Mouse (Mus musculus): ENCODE measurements around the gene Creb3l4. TPM values are rescaled to one million over a fixed set of nuclear protein-coding genes. Genes with fewer than 3 reads are reported as not detected.

The Creb3l4 gene
- polyA plus RNA-seq, 1 experiment from 2014 or later = 3.2 TPM

GRCm38 (mm10) chr3:90194759-90195158, 48.6 kb downstream of the Creb3l4 start:
- peak; percentile 81 for DNase-seq (ENCODE audit: low spot score, missing footprints)
- no peak overlapping the region for H3K27ac ChIP-seq (ENCODE audit: low read depth, low read length)
- no peak for ATAC-seq (ENCODE audit: low FRiP score)
- H3K4me3 ChIP-seq (ENCODE audit: low read depth, low read length) = no peak overlapping the region
- no peak overlapping the region for H3K9ac ChIP-seq (ENCODE audit: low read length)
- no peaks in the 10 kb centered on the region for H3K9me3 ChIP-seq (ENCODE audit: control insufficient read depth, low read length)
- 73% methylated on average over 4 of the region's 4 CpGs for WGBS
- H3K4me2 ChIP-seq = no peak overlapping the region
- no peaks in the 10 kb centered on the region for H3K36me3 ChIP-seq (ENCODE audit: control insufficient read depth, insufficient read depth, low read length)
- H3K4me1 ChIP-seq (ENCODE audit: control insufficient read depth, insufficient read depth, low read length) = no peaks in the 10 kb centered on the region
- no peaks in the 10 kb centered on the region for H3K27me3 ChIP-seq (ENCODE audit: control insufficient read depth, insufficient read depth, low read length)

- H3K9me3 ChIP-seq (ENCODE audit: control insufficient read depth, low read length) = no peaks in the 10 kb centered on the region
- WGBS = 83% methylated on average over 11 of the region's 11 CpGs
- no peaks in the 10 kb centered on the region for H3K27me3 ChIP-seq (ENCODE audit: control insufficient read depth, insufficient read depth, low read length)
- no peaks in the 10 kb centered on the region for H3K36me3 ChIP-seq (ENCODE audit: control insufficient read depth, insufficient read depth, low read length)
- no peak overlapping the region for H3K9ac ChIP-seq (ENCODE audit: low read length)
- DNase-seq (ENCODE audit: low spot score, missing footprints) (no peak), ATAC-seq (ENCODE audit: low FRiP score) (no peak)
- H3K4me3 ChIP-seq (ENCODE audit: low read depth, low read length) = no peak overlapping the region
- H3K27ac ChIP-seq (ENCODE audit: low read depth, low read length) = no peak overlapping the region
- no peaks in the 10 kb centered on the region for H3K4me1 ChIP-seq (ENCODE audit: control insufficient read depth, insufficient read depth, low read length)
- H3K4me2 ChIP-seq = no peak overlapping the region
Measured at GRCm38 (mm10) chr3:90190859-90191510, 52.3 kb downstream of the Creb3l4 start.

Small RNA genes lying within 50 kb of the gene (microRNA-seq; reads per million reads assigned to microRNA genes)
- gene Mir7012 = not detected

Other genes with a start within 250 kb of the Creb3l4 start
- gene Hax1, start 244.7 kb downstream of the Creb3l4 start, polyA plus RNA-seq (2014; fragmentation: Nextera tagmentation; extraction: Ambion mirVana) = 173 and 176 TPM in 2 replicates
- 207 and 227 TPM in 2 replicates for gene 4933434E20Rik, start 191.9 kb downstream of the Creb3l4 start, polyA plus RNA-seq (2014; fragmentation: Nextera tagmentation; extraction: Ambion mirVana)
- 209 and 218 TPM in 2 replicates for gene Ubap2l, start 190.9 kb downstream of the Creb3l4 start, polyA plus RNA-seq (2014; fragmentation: Nextera tagmentation; extraction: Ambion mirVana)
- 499 and 533 TPM in 2 replicates for gene Tpm3, start 170.9 kb downstream of the Creb3l4 start, polyA plus RNA-seq (2014; fragmentation: Nextera tagmentation; extraction: Ambion mirVana)
- 0.57 and 0.60 TPM in 2 replicates for gene Nup210l, start 139.4 kb downstream of the Creb3l4 start, polyA plus RNA-seq (2014; fragmentation: Nextera tagmentation; extraction: Ambion mirVana)
- gene Rps27, start 29.9 kb downstream of the Creb3l4 start, polyA plus RNA-seq (2014; fragmentation: Nextera tagmentation; extraction: Ambion mirVana) = 1,063 and 1,232 TPM in 2 replicates
- gene Rab13, start 29.8 kb downstream of the Creb3l4 start, polyA plus RNA-seq (2014; fragmentation: Nextera tagmentation; extraction: Ambion mirVana) = 14.4 and 16.4 TPM in 2 replicates
- gene Jtb, start 11.9 kb downstream of the Creb3l4 start, polyA plus RNA-seq (2014; fragmentation: Nextera tagmentation; extraction: Ambion mirVana) = 110 and 112 TPM in 2 replicates
- gene Slc39a1, start 4.7 kb upstream of the Creb3l4 start, polyA plus RNA-seq (2014; fragmentation: Nextera tagmentation; extraction: Ambion mirVana) = 58.7 and 59.4 TPM in 2 replicates
- 8.0 and 9.0 TPM in 2 replicates for gene Crtc2, start 10.7 kb upstream of the Creb3l4 start, polyA plus RNA-seq (2014; fragmentation: Nextera tagmentation; extraction: Ambion mirVana)
- gene Dennd4b, start 21.7 kb upstream of the Creb3l4 start, polyA plus RNA-seq (2014; fragmentation: Nextera tagmentation; extraction: Ambion mirVana) = 3.8 and 4.0 TPM in 2 replicates
- 10.4 TPM in 2 replicates for gene Gatad2b, start 49.7 kb upstream of the Creb3l4 start, polyA plus RNA-seq (2014; fragmentation: Nextera tagmentation; extraction: Ambion mirVana)
- gene Slc27a3, start 146.4 kb upstream of the Creb3l4 start, polyA plus RNA-seq (2014; fragmentation: Nextera tagmentation; extraction: Ambion mirVana) = 9.3 and 10.0 TPM in 2 replicates
- gene Ints3, start 190.1 kb upstream of the Creb3l4 start, polyA plus RNA-seq (2014; fragmentation: Nextera tagmentation; extraction: Ambion mirVana) = 34.4 and 34.7 TPM in 2 replicates
- 2.4 and 2.7 TPM in 2 replicates for gene Npr1, start 222.4 kb upstream of the Creb3l4 start, polyA plus RNA-seq (2014; fragmentation: Nextera tagmentation; extraction: Ambion mirVana)
- 338 and 369 TPM in 2 replicates for gene Ilf2, start 232.6 kb upstream of the Creb3l4 start, polyA plus RNA-seq (2014; fragmentation: Nextera tagmentation; extraction: Ambion mirVana)
- gene Snapin, start 247.5 kb upstream of the Creb3l4 start, polyA plus RNA-seq (2014; fragmentation: Nextera tagmentation; extraction: Ambion mirVana) = 70.9 and 77.2 TPM in 2 replicates